In the genomic region with DNA sequence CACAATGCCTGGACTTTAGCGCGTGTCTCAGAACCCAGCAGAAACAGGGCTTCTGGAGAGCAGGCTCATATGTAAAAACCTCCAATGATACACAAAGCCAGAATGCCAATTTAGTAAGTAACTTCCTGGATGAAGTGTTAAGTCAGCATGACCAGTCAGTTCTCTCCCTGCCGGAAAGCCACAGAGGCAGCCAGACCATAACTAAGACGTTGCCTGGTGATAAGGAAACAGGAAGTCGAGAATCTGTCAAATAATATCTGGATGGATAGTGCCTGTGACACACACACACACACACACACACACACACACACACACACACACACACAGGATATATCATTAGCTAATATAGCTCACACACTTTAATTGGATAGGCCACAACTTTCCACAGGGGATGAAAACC, we compare ENCODE assay signal across 9 mouse cellular contexts. TPM values are rescaled to one million over a fixed set of nuclear protein-coding genes. Genes with fewer than 3 reads are reported as not detected.
DNase-seq lines count a peak whose midpoint lies in the region; ATAC-seq lines count a peak whose summit lies in the region.
"Had no signal": no experiment of that assay in that cellular context is flagged by ENCODE, and none has a peak within 500 bp of the region (broad histone marks: within the 10 kb centered on the region; RNA-seq: fewer than 3 reads in every experiment).

No protein-coding gene starts in this region.

- H3K27ac ChIP-seq in midbrain, embryonic 11.5 days (ENCODE audit: low read depth, low read length): no peak overlapping the region
- no peak overlapping the region for H3K27ac ChIP-seq in midbrain, embryonic 14.5 days (replicated peaks; ENCODE audit: low read depth, low read length)
- no peak overlapping the region for H3K27ac ChIP-seq in lung, embryonic 15.5 days

- no peak for ATAC-seq in midbrain, embryonic 11.5 days (ENCODE audit: low FRiP score)
- ATAC-seq in midbrain, embryonic 14.5 days (ENCODE audit: low FRiP score, low TSS enrichment): no peak
- peak; percentile 96 for ATAC-seq in erythroblast, adult 5-6 weeks (replicated peaks; ENCODE audit: low FRiP score, poor library complexity, severe bottlenecking)
- ATAC-seq in lung, embryonic 15.5 days (ENCODE audit: borderline replicate concordance, extremely low read depth, low FRiP score, low TSS enrichment): peak; percentile 49; the same call in 1 of the 2 replicates

- no peak overlapping the region for H3K9ac ChIP-seq in midbrain, embryonic 11.5 days (ENCODE audit: low read length)
- H3K9ac ChIP-seq in midbrain, embryonic 14.5 days (replicated peaks; ENCODE audit: low read length): no peak overlapping the region
- no peak overlapping the region for H3K9ac ChIP-seq in lung, embryonic 15.5 days

- H3K4me1 ChIP-seq in midbrain, embryonic 11.5 days (ENCODE audit: control insufficient read depth, insufficient read depth, low read length): no peaks in the 10 kb centered on the region
- H3K4me1 ChIP-seq in midbrain, embryonic 14.5 days (ENCODE audit: control insufficient read depth, insufficient read depth, low read length): no peaks in the 10 kb centered on the region
- H3K4me1 ChIP-seq in lung, embryonic 15.5 days: peaks cover 10% of the 10 kb centered on the region

- WGBS in midbrain, embryonic 11.5 days: 83% methylated on average over 5 of the region's 5 CpGs
- WGBS in midbrain, embryonic 14.5 days: 79% methylated on average over 5 of the region's 5 CpGs
- WGBS in lung, embryonic 15.5 days: 29% methylated on average over 5 of the region's 5 CpGs

- H3K4me3 ChIP-seq in midbrain, embryonic 11.5 days (ENCODE audit: low read depth, low read length): no peak overlapping the region
- no peak overlapping the region for H3K4me3 ChIP-seq in midbrain, embryonic 14.5 days (replicated peaks; ENCODE audit: low read depth, low read length)
- no peak overlapping the region for H3K4me3 ChIP-seq in lung, embryonic 15.5 days

- H3K4me2 ChIP-seq in midbrain, embryonic 11.5 days: no peak overlapping the region
- no peak overlapping the region for H3K4me2 ChIP-seq in midbrain, embryonic 14.5 days (ENCODE audit: low read length)
- H3K4me2 ChIP-seq in lung, embryonic 15.5 days: no peak overlapping the region

- no peaks in the 10 kb centered on the region for H3K36me3 ChIP-seq in midbrain, embryonic 11.5 days (ENCODE audit: control insufficient read depth, insufficient read depth, low read length)
- H3K36me3 ChIP-seq in midbrain, embryonic 14.5 days (ENCODE audit: control insufficient read depth, insufficient read depth, low read length): 0 out of 2 replicates have a peak, but pooled peaks cover 1% of the 10 kb centered on the region
- H3K36me3 ChIP-seq in lung, embryonic 15.5 days: no peaks in the 10 kb centered on the region

- H3K9me3 ChIP-seq in midbrain, embryonic 11.5 days (ENCODE audit: control insufficient read depth, low read length): no peaks in the 10 kb centered on the region
- no peaks in the 10 kb centered on the region for H3K9me3 ChIP-seq in midbrain, embryonic 14.5 days (ENCODE audit: control insufficient read depth, low read length)
- H3K9me3 ChIP-seq in lung, embryonic 15.5 days: no peaks in the 10 kb centered on the region

- DNase-seq in midbrain, embryonic 11.5 days (ENCODE audit: low spot score, missing footprints): peak; percentile 17
- DNase-seq in midbrain, embryonic 14.5 days: no peak
- DNase-seq in yolk sac, embryonic 10.5 days (ENCODE audit: low spot score): peak; percentile 9
- no peak for DNase-seq in layer of hippocampus, adult 11-12 months (ENCODE audit: low spot score)
- DNase-seq in cerebellum, postnatal 10 days: no peak
- DNase-seq in cerebellum, adult 11-12 months: no peak
- DNase-seq: layer of hippocampus, postnatal 36 days had no signal

- H3K27me3 ChIP-seq in midbrain, embryonic 11.5 days (ENCODE audit: control insufficient read depth, insufficient read depth, low read length): no peaks in the 10 kb centered on the region
- H3K27me3 ChIP-seq in midbrain, embryonic 14.5 days (ENCODE audit: control insufficient read depth, insufficient read depth, low read length): no peaks in the 10 kb centered on the region
- no peaks in the 10 kb centered on the region for H3K27me3 ChIP-seq in lung, embryonic 15.5 days

RNA-seq across cellular contexts. Expression of a gene that starts 46.5 kb away (rescaled TPM):
- 88.8 and 96.0 TPM in 2 replicates for polyA plus RNA-seq in midbrain, embryonic 11.5 days (2014; fragmentation: Nextera tagmentation; extraction: Ambion mirVana)
- 46.2 and 70.8 TPM in 2 replicates for polyA plus RNA-seq in midbrain, embryonic 14.5 days (2014; fragmentation: Nextera tagmentation; extraction: Ambion mirVana)
- 323 and 325 TPM in 2 replicates for total RNA-seq in erythroblast, adult 5-6 weeks (2015; ENCODE audit: low replicate concordance)
- 332 and 347 TPM in 2 replicates for total RNA-seq in erythroblast, adult 5-6 weeks (2017; ENCODE audit: low replicate concordance)
- polyA plus RNA-seq in lung, embryonic 15.5 days (2015; fragmentation: Nextera tagmentation; extraction: Ambion mirVana): 126 and 133 TPM in 2 replicates

Comparison
In these comparisons a context has a peak if more than half of its experiments do, and no peak if none do; other contexts are left out.
1. DNase-seq: peak in midbrain, embryonic 11.5 days (single experiment) and yolk sac, embryonic 10.5 days (single experiment); none in midbrain, embryonic 14.5 days (single experiment), layer of hippocampus, adult 11-12 months (single experiment), cerebellum, postnatal 10 days (0 of 2) and cerebellum, adult 11-12 months (single experiment).
2. ATAC-seq: peak in erythroblast, adult 5-6 weeks (single experiment) and lung, embryonic 15.5 days (single experiment); none in midbrain, embryonic 11.5 days (single experiment) and midbrain, embryonic 14.5 days (single experiment).